Mouse (Mus musculus) adrenal gland, postnatal 25 days (tissue): ENCODE measurements around the gene Kcna2. TPM values are rescaled to one million over a fixed set of nuclear protein-coding genes. Genes with fewer than 3 reads are reported as not detected.
A peak's percentile ranks its signal among the peaks of the same experiment; 100 is the strongest.

Experiments used
- DNase-seq: peaks from one replicate; pipeline ENCODE4 v3.0.0; 2021; ENCODE audit warnings: mixed read lengths
- total RNA-seq: library from RNA; stranded (reverse); gene quantifications from 2 replicates; pipeline ENCODE4 v1.2.3, GENCODE M21; 2021

Kcna2 gene
- total RNA-seq, 1 experiment from 2014 or later: 1.2 TPM

DNA sequence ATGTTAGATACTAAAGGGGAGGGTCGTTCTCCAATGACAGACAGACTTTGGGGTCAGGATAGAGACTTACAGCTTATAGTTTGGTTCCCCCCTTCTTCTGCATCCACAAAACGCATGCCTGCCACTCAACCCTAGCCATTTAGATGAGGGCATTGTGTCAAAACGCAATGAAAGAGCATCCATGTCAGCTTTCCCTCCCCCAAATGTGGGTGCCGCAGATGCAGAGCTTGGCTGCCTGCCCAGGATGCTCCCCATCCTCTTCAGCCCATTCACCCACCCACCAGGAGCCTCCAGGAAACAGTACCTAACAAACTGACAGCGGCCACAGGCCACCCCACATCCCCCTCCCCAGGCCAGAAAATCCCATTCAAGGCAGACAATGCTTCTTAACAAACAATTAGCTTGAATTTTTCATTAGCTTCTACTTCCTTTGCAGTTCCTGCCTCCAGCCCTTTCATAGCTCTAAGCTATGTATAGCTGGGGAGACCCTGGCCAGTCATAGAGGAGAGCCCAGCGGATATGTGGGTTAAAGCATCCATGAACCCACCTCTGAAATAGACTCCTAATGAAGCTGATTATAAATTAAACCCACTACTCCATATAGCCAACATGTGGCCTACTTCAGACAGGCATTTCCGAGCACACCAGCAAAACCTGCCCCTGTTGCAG is 50.1 kb downstream of the Kcna2 start:
- DNase-seq: no peak

DNA sequence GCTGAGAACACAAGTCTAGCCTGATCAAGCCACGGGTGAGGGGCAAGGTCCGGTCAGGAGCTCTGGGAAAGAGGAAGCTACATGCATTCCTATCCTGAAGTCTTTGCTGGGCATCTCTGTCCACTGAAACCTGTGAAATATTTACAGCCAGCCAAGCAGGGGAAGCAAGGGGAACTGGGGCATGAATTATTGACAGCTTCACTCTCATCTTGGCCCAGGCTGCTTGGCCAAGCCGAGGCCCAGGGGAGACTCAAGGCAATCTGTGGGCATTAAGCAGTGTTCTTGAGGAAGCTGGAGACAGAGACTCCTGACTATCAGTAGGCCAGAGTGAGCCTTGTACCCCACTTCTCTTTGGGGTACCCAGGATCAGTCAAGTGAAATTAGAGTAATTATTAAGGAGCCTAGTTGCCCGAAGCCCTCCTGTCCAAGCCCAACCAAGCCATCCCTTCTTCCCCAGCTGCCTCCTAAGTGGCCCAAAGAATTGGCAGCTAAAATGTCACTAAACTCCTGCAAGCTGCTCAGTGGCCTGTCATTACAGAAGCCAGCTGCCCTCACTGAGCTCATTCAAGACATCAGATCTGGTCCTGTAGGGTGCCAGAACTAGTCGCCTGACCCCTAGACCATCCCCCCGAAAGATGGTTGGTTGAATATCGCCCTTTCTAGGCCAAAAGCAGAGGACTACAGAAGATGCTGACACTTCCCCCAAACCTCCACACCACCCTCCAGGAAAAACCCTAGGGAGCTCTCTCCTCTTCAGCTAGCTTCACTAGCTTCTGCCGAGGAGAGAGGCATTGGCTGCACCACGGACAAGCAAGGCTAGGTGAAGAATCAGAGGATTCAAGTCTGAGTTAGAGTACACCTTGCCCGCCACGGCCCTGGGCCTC is 53.1 kb downstream of the Kcna2 start:
- DNase-seq: no peak

GRCm38 (mm10) chr3:107158856-107159255 is 57.9 kb downstream of the Kcna2 start:
- DNase-seq: no peak

- no peak for DNase-seq
Measured at GRCm38 (mm10) chr3:107159418-107159817, 58.5 kb downstream of the Kcna2 start.

GRCm38 (mm10) chr3:107159859-107160324 is 58.9 kb downstream of the Kcna2 start:
- peak; percentile 3 for DNase-seq

DNA sequence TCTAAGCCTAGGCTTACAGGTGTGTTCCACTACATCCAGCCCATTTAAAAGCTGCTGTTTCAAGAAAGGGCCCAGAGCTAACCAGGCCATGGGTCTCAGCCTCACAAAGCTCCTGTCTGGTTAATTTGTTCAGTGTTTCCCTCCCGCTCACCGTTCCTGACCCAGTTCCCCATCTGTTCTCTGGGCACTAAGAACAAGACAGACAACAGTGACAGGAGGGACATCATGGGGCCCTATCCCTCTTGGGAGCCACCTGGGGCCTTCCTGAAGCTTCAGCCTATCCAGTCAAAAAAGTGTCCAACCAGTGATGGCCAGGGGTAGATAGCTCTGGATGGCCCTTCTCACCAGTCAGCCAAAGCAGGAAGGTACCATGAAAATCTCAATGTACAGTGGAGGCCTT is 61.8 kb downstream of the Kcna2 start:
- DNase-seq: no peak

Other genes with a start within 250 kb of the Kcna2 start
- 0.79 TPM in 1 of 2 replicates, not detected in the other for gene Kcna3, start 65.0 kb upstream of the Kcna2 start, total RNA-seq
- gene Kcna10, start 81.9 kb downstream of the Kcna2 start, total RNA-seq: not detected in 2 replicates
- 0.43 TPM in 1 of 2 replicates, not detected in the other for gene Cym, start 120.6 kb downstream of the Kcna2 start, total RNA-seq
- not detected in 2 replicates for gene A630076J17Rik, start 129.5 kb downstream of the Kcna2 start, total RNA-seq
- 0.38 and 0.49 TPM in 2 replicates for gene Prok1, start 138.6 kb downstream of the Kcna2 start, total RNA-seq
- 74.6 and 91.9 TPM in 2 replicates for gene Lamtor5, start 177.7 kb downstream of the Kcna2 start, total RNA-seq
- 0.36 and 0.52 TPM in 2 replicates for gene Slc16a4, start 190.1 kb downstream of the Kcna2 start, total RNA-seq
- gene Rbm15, start 232.5 kb downstream of the Kcna2 start, total RNA-seq: 40.8 and 43.7 TPM in 2 replicates